Mouse (Mus musculus): Measurements from ENCODE around the gene Nagpa. TPM values are rescaled to one million over a fixed set of nuclear protein-coding genes. Genes with fewer than 3 reads are reported as not detected.
"Not testable (repeated sequence)": the region's sequence is repeated elsewhere in the genome, so short reads cannot be mapped to it uniquely, and the experiment has no call there.

Nagpa gene
- polyA plus RNA-seq, 1 experiment from 2014 or later: 12.5 TPM

DNA sequence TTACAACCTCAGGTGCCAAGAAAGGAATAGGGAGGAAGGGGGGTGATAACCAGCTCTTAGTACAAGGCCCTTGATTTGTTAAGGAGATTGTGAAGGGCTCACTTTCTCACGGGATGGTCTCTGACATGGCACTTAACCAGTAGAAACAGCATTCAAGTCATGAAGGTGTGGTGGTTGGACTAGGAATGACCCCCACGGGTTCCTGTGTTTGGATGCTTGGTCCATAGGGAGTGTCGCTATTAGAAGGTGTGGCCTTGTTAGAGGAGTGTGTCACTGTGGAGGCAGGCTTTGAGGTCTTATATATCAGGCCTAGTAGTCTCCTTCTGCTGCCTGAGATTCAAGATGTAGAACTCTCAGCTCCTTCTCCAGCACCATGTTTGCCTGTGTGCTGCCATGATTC is 24.3 kb upstream of the Nagpa start:
- not testable (repeated sequence) for DNase-seq (ENCODE audit: low spot score); H3K27me3 ChIP-seq (ENCODE audit: control insufficient read depth, insufficient read depth, low read length); H3K4me1 ChIP-seq (replicated peaks; ENCODE audit: control insufficient read depth, insufficient read depth, low read length); H3K27ac ChIP-seq (ENCODE audit: low read depth, low read length); H3K36me3 ChIP-seq (ENCODE audit: control insufficient read depth, insufficient read depth, low read length); H3K9ac ChIP-seq (ENCODE audit: low read length); ATAC-seq (replicated peaks; ENCODE audit: low FRiP score); H3K4me3 ChIP-seq (ENCODE audit: low read depth, low read length); H3K9me3 ChIP-seq (ENCODE audit: control insufficient read depth, low read length); H3K4me2 ChIP-seq (ENCODE audit: low read depth, low read length, severe bottlenecking)
- 87% methylated on average over 3 of the region's 3 CpGs for WGBS

DNA sequence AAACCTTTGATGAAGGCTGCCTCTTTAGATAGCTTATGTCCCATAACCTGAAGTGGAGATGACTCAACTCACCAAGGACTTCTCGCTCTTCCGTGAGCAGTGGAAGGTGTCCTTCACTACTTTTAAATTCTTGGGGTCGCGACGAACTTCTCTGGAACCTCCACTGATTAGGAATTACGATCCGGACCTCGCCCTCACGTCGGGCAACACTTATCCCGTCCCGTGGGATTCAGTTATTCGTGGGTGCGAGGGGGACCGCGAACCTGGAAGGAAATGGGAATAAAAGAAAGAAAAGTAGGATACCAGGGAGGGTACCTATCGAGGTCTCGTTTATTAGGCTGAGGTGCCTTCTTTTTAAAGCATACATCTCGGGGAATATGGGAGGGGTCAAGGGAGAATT is 23.7 kb upstream of the Nagpa start:
- not testable (repeated sequence) for H3K36me3 ChIP-seq (ENCODE audit: control insufficient read depth, insufficient read depth, low read length); H3K4me1 ChIP-seq (replicated peaks; ENCODE audit: control insufficient read depth, insufficient read depth, low read length); H3K27ac ChIP-seq (ENCODE audit: low read depth, low read length); H3K27me3 ChIP-seq (ENCODE audit: control insufficient read depth, insufficient read depth, low read length); H3K9me3 ChIP-seq (ENCODE audit: control insufficient read depth, low read length); H3K4me3 ChIP-seq (ENCODE audit: low read depth, low read length); H3K9ac ChIP-seq (ENCODE audit: low read length); DNase-seq (ENCODE audit: low spot score); H3K4me2 ChIP-seq (ENCODE audit: low read depth, low read length, severe bottlenecking); ATAC-seq (replicated peaks; ENCODE audit: low FRiP score)
- WGBS: 86% methylated on average over 19 of the region's 19 CpGs

DNA sequence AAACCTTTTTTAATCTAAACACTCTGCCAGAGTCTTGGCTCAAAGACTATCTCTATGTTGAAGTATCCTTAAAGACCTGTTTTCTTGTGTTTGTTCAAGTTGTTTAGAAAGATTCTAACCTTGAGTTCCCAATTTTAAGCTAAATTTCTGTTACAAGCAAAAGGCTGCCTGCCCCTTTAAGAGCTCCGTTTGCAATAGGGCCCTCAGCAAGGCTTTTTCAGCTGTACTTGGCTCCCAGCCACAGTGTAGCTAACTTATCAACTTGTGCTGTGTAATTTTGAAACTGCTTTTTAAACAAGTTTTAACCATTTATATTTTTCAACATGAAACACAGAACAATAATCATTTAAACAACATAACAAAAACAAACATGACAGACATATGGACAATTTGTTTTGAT is 22.7 kb upstream of the Nagpa start:
- H3K27me3 ChIP-seq (ENCODE audit: control insufficient read depth, insufficient read depth, low read length); H3K4me2 ChIP-seq (ENCODE audit: low read depth, low read length, severe bottlenecking); DNase-seq (ENCODE audit: low spot score); H3K9ac ChIP-seq (ENCODE audit: low read length); H3K4me3 ChIP-seq (ENCODE audit: low read depth, low read length); H3K4me1 ChIP-seq (replicated peaks; ENCODE audit: control insufficient read depth, insufficient read depth, low read length); H3K9me3 ChIP-seq (ENCODE audit: control insufficient read depth, low read length); H3K36me3 ChIP-seq (ENCODE audit: control insufficient read depth, insufficient read depth, low read length); ATAC-seq (replicated peaks; ENCODE audit: low FRiP score); H3K27ac ChIP-seq (ENCODE audit: low read depth, low read length): not testable (repeated sequence)
- 10% methylated on average over 1 of the region's 1 CpGs for WGBS

DNA sequence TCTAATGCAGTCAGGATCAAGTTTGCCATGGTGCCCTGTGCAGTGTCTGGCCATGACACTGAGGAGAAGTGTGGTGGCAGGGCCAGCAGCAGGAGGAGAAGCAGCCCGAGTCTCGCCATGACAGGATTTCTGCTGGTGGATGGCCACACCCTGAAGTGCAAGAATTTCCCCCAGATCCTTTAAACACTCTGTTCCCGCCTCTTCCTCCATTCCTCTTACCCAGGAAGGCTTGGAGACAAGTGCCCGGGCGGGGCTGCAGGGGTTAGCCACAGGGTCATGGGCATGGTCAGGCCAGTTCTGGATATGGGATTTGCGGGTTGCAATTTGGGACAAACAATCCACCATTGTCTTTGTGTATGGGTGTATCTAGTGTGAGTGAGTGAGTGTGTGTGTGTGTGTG is 18.3 kb upstream of the Nagpa start, which contains the start of gene AU021092:
Gene AU021092 (minus strand): TSS at position 160 of the 400 bp plus-strand sequence.
- Histone ChIP-seq H3K27ac (ENCODE audit: low read depth, low read length) (no peak within 1 kb of the TSS; the same call in 1 of the 2 replicates), H3K27me3 (ENCODE audit: control insufficient read depth, insufficient read depth, low read length) (no peaks in the 10 kb centered on the region), H3K4me2 (ENCODE audit: low read depth, low read length, severe bottlenecking) (no peak within 1 kb of the TSS), H3K36me3 (ENCODE audit: control insufficient read depth, insufficient read depth, low read length) (no peaks in the 10 kb centered on the region), H3K9me3 (ENCODE audit: control insufficient read depth, low read length) (no peaks in the 10 kb centered on the region), H3K4me3 (ENCODE audit: low read depth, low read length) (no peak within 1 kb of the TSS), H3K4me1 (replicated peaks; ENCODE audit: control insufficient read depth, insufficient read depth, low read length) (no peaks in the 10 kb centered on the region), H3K9ac (ENCODE audit: low read length) (no peak within 1 kb of the TSS)
- DNase-seq (ENCODE audit: low spot score) (no peak), ATAC-seq (replicated peaks; ENCODE audit: low FRiP score) (no peak)
- WGBS: 68% methylated on average over 6 of the region's 6 CpGs

DNA sequence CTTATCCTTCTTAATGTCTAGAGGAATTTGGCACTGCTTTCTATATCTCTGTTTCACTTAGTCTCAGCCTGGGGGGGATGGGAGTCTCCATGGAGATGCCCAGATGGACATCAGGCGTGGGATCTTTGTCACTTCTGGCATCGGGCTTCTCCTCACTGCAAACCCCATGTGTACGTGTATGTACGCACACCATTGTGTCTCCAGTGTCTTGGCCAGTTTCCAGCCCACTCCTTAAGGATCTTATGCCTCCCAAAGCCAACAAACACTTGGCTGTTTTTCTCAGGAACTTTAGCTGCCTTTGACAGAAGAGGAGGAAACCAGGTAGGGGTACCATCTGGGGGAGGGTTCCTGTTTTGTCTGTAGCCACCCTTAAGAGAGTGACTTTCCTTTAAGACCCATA is 17.6 kb upstream of the Nagpa start:
- H3K4me2 ChIP-seq (ENCODE audit: low read depth, low read length, severe bottlenecking): no peak overlapping the region
- no peaks in the 10 kb centered on the region for H3K4me1 ChIP-seq (replicated peaks; ENCODE audit: control insufficient read depth, insufficient read depth, low read length)
- DNase-seq (ENCODE audit: low spot score): no peak
- H3K4me3 ChIP-seq (ENCODE audit: low read depth, low read length): no peak overlapping the region
- ATAC-seq (replicated peaks; ENCODE audit: low FRiP score): no peak
- H3K27me3 ChIP-seq (ENCODE audit: control insufficient read depth, insufficient read depth, low read length): no peaks in the 10 kb centered on the region
- 82% methylated on average over 4 of the region's 4 CpGs for WGBS
- no peaks in the 10 kb centered on the region for H3K36me3 ChIP-seq (ENCODE audit: control insufficient read depth, insufficient read depth, low read length)
- H3K9me3 ChIP-seq (ENCODE audit: control insufficient read depth, low read length): no peaks in the 10 kb centered on the region
- no peak overlapping the region for H3K9ac ChIP-seq (ENCODE audit: low read length)
- H3K27ac ChIP-seq (ENCODE audit: low read depth, low read length): no peak overlapping the region

DNA sequence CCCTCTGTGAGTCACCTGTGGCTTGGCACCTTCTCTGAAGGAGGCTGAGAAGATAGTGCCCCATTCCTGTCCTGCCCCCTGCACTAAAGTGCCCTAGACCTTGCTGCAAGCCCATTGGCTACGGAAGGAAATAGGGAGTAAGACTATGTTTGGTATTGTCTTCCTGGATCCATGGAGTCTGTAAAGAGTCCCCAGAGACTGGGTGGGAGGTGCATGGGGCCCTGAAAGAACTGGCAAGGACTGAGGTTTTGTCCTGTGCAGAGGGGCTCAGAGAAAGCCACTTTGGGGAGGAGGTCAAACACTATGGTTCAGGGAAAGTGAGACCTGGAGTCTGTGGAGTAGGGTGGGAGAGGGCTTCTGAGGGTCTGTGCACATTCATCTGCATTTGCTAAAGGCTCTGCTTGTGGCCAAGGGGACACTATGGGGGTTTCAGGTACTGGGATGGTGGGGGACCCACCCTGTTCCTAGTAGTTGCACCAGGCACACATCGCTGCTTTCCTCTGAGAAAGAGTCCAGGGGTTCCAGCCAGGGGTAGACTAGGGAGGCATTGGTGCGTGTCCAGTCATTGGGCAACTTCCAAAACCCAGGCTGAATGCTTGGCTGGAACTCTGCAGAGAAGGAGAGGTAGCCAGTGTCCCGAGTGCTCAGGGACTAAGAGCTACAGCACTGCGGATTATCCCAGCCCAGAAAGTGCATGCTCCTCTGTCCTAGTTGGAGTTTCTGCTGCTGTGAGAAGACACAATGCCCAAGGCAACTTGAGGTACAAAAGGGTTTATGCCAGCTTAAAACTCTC is 13.7 kb upstream of the Nagpa start:
- Histone ChIP-seq H3K27me3 (ENCODE audit: control insufficient read depth, insufficient read depth, low read length) (no peaks in the 10 kb centered on the region), H3K4me1 (replicated peaks; ENCODE audit: control insufficient read depth, insufficient read depth, low read length) (no peaks in the 10 kb centered on the region), H3K27ac (ENCODE audit: low read depth, low read length) (no peak overlapping the region), H3K9me3 (ENCODE audit: control insufficient read depth, low read length) (no peaks in the 10 kb centered on the region), H3K36me3 (ENCODE audit: control insufficient read depth, insufficient read depth, low read length) (no peaks in the 10 kb centered on the region), H3K4me2 (ENCODE audit: low read depth, low read length, severe bottlenecking) (no peak overlapping the region), H3K9ac (ENCODE audit: low read length) (no peak overlapping the region), H3K4me3 (ENCODE audit: low read depth, low read length) (no peak overlapping the region)
- ATAC-seq (replicated peaks; ENCODE audit: low FRiP score) (no peak), DNase-seq (ENCODE audit: low spot score) (no peak)
- WGBS: 56% methylated on average over 5 of the region's 5 CpGs

DNA sequence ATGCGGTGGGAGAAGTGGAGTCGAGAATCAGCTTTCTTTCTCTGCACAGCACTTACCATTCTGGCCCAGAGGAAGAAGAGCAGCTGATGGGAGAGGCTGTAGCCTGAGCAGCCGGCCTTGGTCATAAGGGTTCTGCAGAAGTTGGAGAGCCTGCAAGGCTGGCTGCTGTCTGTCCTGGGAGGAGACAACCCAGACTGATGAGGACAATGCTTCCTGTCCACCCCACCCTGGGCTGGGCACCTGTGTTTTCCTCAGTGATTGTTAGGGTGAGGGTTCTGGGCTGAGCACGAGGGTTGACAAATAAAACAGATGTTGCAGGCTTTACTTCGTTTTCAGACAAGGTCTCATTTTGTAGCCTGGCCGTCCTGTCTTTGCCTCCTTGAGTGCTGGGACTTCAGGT is 12.9 kb upstream of the Nagpa start:
- H3K4me2 ChIP-seq (ENCODE audit: low read depth, low read length, severe bottlenecking): no peak overlapping the region
- ATAC-seq (replicated peaks; ENCODE audit: low FRiP score): no peak
- H3K27ac ChIP-seq (ENCODE audit: low read depth, low read length): no peak overlapping the region
- H3K4me1 ChIP-seq (replicated peaks; ENCODE audit: control insufficient read depth, insufficient read depth, low read length): no peaks in the 10 kb centered on the region
- no peak overlapping the region for H3K9ac ChIP-seq (ENCODE audit: low read length)
- H3K9me3 ChIP-seq (ENCODE audit: control insufficient read depth, low read length): no peaks in the 10 kb centered on the region
- WGBS: 73% methylated on average over 6 of the region's 6 CpGs
- no peak overlapping the region for H3K4me3 ChIP-seq (ENCODE audit: low read depth, low read length)
- no peaks in the 10 kb centered on the region for H3K27me3 ChIP-seq (ENCODE audit: control insufficient read depth, insufficient read depth, low read length)
- H3K36me3 ChIP-seq (ENCODE audit: control insufficient read depth, insufficient read depth, low read length): no peaks in the 10 kb centered on the region
- no peak for DNase-seq (ENCODE audit: low spot score)

DNA sequence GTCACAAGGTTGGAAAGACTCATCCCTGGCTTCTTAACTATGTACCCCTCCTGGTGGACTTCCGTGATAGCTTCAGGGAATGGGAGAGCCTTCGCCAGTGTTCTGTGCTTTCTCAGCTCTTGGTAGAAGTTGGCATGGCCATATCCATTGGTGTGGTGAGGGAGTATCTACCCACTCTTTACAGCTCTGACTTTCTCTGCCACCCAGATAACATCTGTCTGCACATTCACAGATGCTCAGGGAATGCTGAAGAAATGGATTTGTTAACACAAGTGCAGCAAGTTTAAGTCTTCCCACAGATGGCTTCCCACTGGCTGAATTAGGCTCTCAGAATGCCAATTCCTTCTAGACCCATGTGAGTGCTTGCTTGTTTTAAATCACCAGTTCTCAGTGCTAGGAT is 10.3 kb upstream of the Nagpa start:
- DNase-seq (ENCODE audit: low spot score): no peak
- H3K27ac ChIP-seq (ENCODE audit: low read depth, low read length): no peak overlapping the region
- no peak overlapping the region for H3K9ac ChIP-seq (ENCODE audit: low read length)
- ATAC-seq (replicated peaks; ENCODE audit: low FRiP score): no peak
- no peaks in the 10 kb centered on the region for H3K9me3 ChIP-seq (ENCODE audit: control insufficient read depth, low read length)
- no peaks in the 10 kb centered on the region for H3K27me3 ChIP-seq (ENCODE audit: control insufficient read depth, insufficient read depth, low read length)
- no peaks in the 10 kb centered on the region for H3K36me3 ChIP-seq (ENCODE audit: control insufficient read depth, insufficient read depth, low read length)
- no peak overlapping the region for H3K4me2 ChIP-seq (ENCODE audit: low read depth, low read length, severe bottlenecking)
- H3K4me3 ChIP-seq (ENCODE audit: low read depth, low read length): no peak overlapping the region
- no peaks in the 10 kb centered on the region for H3K4me1 ChIP-seq (replicated peaks; ENCODE audit: control insufficient read depth, insufficient read depth, low read length)
- WGBS: 82% methylated on average over 2 of the region's 2 CpGs

DNA sequence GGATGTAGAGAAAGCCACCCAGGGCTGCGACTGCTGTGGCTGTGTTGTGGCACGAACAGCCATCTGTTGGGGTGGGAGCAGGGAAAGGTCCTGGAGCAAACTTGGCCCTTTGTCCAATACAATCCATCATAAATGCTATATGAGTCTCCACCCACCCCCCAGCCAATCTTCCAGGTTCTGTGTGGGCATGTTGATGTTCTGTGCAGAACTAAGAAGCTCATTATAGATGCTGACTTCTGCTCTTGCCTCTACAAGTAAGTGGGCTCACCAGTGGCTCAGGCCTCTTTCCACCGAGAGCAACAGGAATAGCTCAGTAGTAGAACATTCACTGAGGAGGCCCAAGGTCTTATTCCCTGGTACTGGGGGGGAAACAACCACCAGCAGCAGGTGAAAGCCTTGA is 8.3 kb upstream of the Nagpa start:
- Histone ChIP-seq H3K27ac (ENCODE audit: low read depth, low read length) (no peak overlapping the region), H3K9ac (ENCODE audit: low read length) (no peak overlapping the region), H3K4me2 (ENCODE audit: low read depth, low read length, severe bottlenecking) (no peak overlapping the region), H3K36me3 (ENCODE audit: control insufficient read depth, insufficient read depth, low read length) (no peaks in the 10 kb centered on the region), H3K27me3 (ENCODE audit: control insufficient read depth, insufficient read depth, low read length) (no peaks in the 10 kb centered on the region), H3K4me3 (ENCODE audit: low read depth, low read length) (no peak overlapping the region), H3K9me3 (ENCODE audit: control insufficient read depth, low read length) (no peaks in the 10 kb centered on the region), H3K4me1 (replicated peaks; ENCODE audit: control insufficient read depth, insufficient read depth, low read length) (no peaks in the 10 kb centered on the region)
- ATAC-seq (replicated peaks; ENCODE audit: low FRiP score): no peak
- 83% methylated on average over 3 of the region's 3 CpGs for WGBS
- no peak for DNase-seq (ENCODE audit: low spot score)

Data from forebrain, embryonic 11.5 days (tissue).